Mouse (Mus musculus): ENCODE data around the gene Mks1.

GRCm38 (mm10) chr11:87853597-87853954 is 561 bp downstream of the Mks1 start:
- TF ChIP-seq POLR2A (IDR thresholded peaks at IDR 0.05; ENCODE audit: borderline replicate concordance, extremely low read depth, low read depth, low read length) = no peak
- TF ChIP-seq CTCF (IDR thresholded peaks at IDR 0.05; ENCODE audit: insufficient read depth, low read length) = no peak
